Mouse (Mus musculus): ENCODE results near the gene Cep78. TPM values are rescaled to one million over a fixed set of nuclear protein-coding genes. Genes with fewer than 3 reads are reported as not detected.

Gene Cep78
- polyA plus RNA-seq, 1 experiment from 2014 or later: 18.2 TPM

- Histone ChIP-seq H3K4me3 (replicated peaks; ENCODE audit: low read length) (no peak overlapping the region), H3K4me1 (ENCODE audit: control insufficient read depth, insufficient read depth, low read length) (no peaks in the 10 kb centered on the region), H3K27me3 (ENCODE audit: control insufficient read depth, insufficient read depth, low read length) (no peaks in the 10 kb centered on the region), H3K9ac (ENCODE audit: low read length) (no peak overlapping the region), H3K9me3 (replicated peaks; ENCODE audit: control insufficient read depth, low read length) (no peaks in the 10 kb centered on the region), H3K27ac (ENCODE audit: low read length) (0 out of 2 replicates have a peak overlapping the region, but pooled peaks have one; percentile 0), H3K4me2 (ENCODE audit: low read depth, low read length) (no peak overlapping the region), H3K36me3 (ENCODE audit: control insufficient read depth, insufficient read depth, low read length) (no peaks in the 10 kb centered on the region)
- no peak for ATAC-seq (ENCODE audit: insufficient read depth, low FRiP score)
- 65% methylated on average over 10 of the region's 10 CpGs for WGBS
Measured at GRCm38 (mm10) chr19:16015191-16015968, 30.6 kb upstream of the Cep78 start.

- 66% methylated on average over 6 of the region's 6 CpGs for whole genome bisulfite sequencing
- no peaks in the 10 kb centered on the region for H3K9me3 ChIP-seq (replicated peaks; ENCODE audit: control insufficient read depth, low read length)
- H3K4me2 ChIP-seq (ENCODE audit: low read depth, low read length): no peak overlapping the region
- H3K27ac ChIP-seq (ENCODE audit: low read length): no peak overlapping the region
- H3K27me3 ChIP-seq (ENCODE audit: control insufficient read depth, insufficient read depth, low read length): no peaks in the 10 kb centered on the region
- H3K4me3 ChIP-seq (replicated peaks; ENCODE audit: low read length): no peak overlapping the region
- no peaks in the 10 kb centered on the region for H3K4me1 ChIP-seq (ENCODE audit: control insufficient read depth, insufficient read depth, low read length)
- no peaks in the 10 kb centered on the region for H3K36me3 ChIP-seq (ENCODE audit: control insufficient read depth, insufficient read depth, low read length)
- no peak overlapping the region for H3K9ac ChIP-seq (ENCODE audit: low read length)
- no peak for ATAC-seq (ENCODE audit: insufficient read depth, low FRiP score)
Measured at GRCm38 (mm10) chr19:16009746-16010337, 25.1 kb upstream of the Cep78 start.

- 77% methylated on average over 4 of the region's 4 CpGs for WGBS
- Histone ChIP-seq H3K4me1 (ENCODE audit: control insufficient read depth, insufficient read depth, low read length) (no peaks in the 10 kb centered on the region), H3K27me3 (ENCODE audit: control insufficient read depth, insufficient read depth, low read length) (no peaks in the 10 kb centered on the region), H3K27ac (ENCODE audit: low read length) (no peak overlapping the region), H3K36me3 (ENCODE audit: control insufficient read depth, insufficient read depth, low read length) (no peaks in the 10 kb centered on the region), H3K4me3 (replicated peaks; ENCODE audit: low read length) (no peak overlapping the region), H3K9me3 (replicated peaks; ENCODE audit: control insufficient read depth, low read length) (no peaks in the 10 kb centered on the region), H3K9ac (ENCODE audit: low read length) (no peak overlapping the region), H3K4me2 (ENCODE audit: low read depth, low read length) (no peak overlapping the region)
- ATAC-seq (ENCODE audit: insufficient read depth, low FRiP score): no peak
Measured at GRCm38 (mm10) chr19:16009111-16009510, 24.3 kb upstream of the Cep78 start.

GRCm38 (mm10) chr19:16007131-16007530 lies 22.3 kb upstream of the Cep78 start:
- 85% methylated on average over 8 of the region's 8 CpGs for WGBS
- H3K27me3 ChIP-seq (ENCODE audit: control insufficient read depth, insufficient read depth, low read length): no peaks in the 10 kb centered on the region
- H3K4me2 ChIP-seq (ENCODE audit: low read depth, low read length): no peak overlapping the region
- no peak for ATAC-seq (ENCODE audit: insufficient read depth, low FRiP score)
- H3K9ac ChIP-seq (ENCODE audit: low read length): no peak overlapping the region
- H3K4me1 ChIP-seq (ENCODE audit: control insufficient read depth, insufficient read depth, low read length): no peaks in the 10 kb centered on the region
- H3K27ac ChIP-seq (ENCODE audit: low read length): no peak overlapping the region
- H3K36me3 ChIP-seq (ENCODE audit: control insufficient read depth, insufficient read depth, low read length): no peaks in the 10 kb centered on the region
- H3K9me3 ChIP-seq (replicated peaks; ENCODE audit: control insufficient read depth, low read length): no peaks in the 10 kb centered on the region
- no peak overlapping the region for H3K4me3 ChIP-seq (replicated peaks; ENCODE audit: low read length)

- WGBS: 3% methylated on average over 3 of the region's 3 CpGs
- Histone ChIP-seq H3K27ac (ENCODE audit: low read length) (no peak overlapping the region), H3K9ac (ENCODE audit: low read length) (no peak overlapping the region), H3K4me1 (ENCODE audit: control insufficient read depth, insufficient read depth, low read length) (0 out of 2 replicates have a peak, but pooled peaks cover 4% of the 10 kb centered on the region), H3K36me3 (ENCODE audit: control insufficient read depth, insufficient read depth, low read length) (no peaks in the 10 kb centered on the region), H3K9me3 (replicated peaks; ENCODE audit: control insufficient read depth, low read length) (no peaks in the 10 kb centered on the region), H3K4me2 (ENCODE audit: low read depth, low read length) (no peak overlapping the region), H3K27me3 (ENCODE audit: control insufficient read depth, insufficient read depth, low read length) (no peaks in the 10 kb centered on the region), H3K4me3 (replicated peaks; ENCODE audit: low read length) (no peak overlapping the region)
- no peak for ATAC-seq (ENCODE audit: insufficient read depth, low FRiP score)
Measured at GRCm38 (mm10) chr19:15998157-15998556, 13.4 kb upstream of the Cep78 start.

GRCm38 (mm10) chr19:15996901-15997564 lies 12.2 kb upstream of the Cep78 start:
- peak; percentile 58; the same call in 1 of the 2 replicates for ATAC-seq (ENCODE audit: insufficient read depth, low FRiP score)
- H3K4me3 ChIP-seq (replicated peaks; ENCODE audit: low read length): peak overlapping the region; percentile 18
- H3K4me1 ChIP-seq (ENCODE audit: control insufficient read depth, insufficient read depth, low read length): 0 out of 2 replicates have a peak, but pooled peaks cover 4% of the 10 kb centered on the region
- no peaks in the 10 kb centered on the region for H3K9me3 ChIP-seq (replicated peaks; ENCODE audit: control insufficient read depth, low read length)
- peak overlapping the region; percentile 41 for H3K9ac ChIP-seq (ENCODE audit: low read length)
- no peaks in the 10 kb centered on the region for H3K27me3 ChIP-seq (ENCODE audit: control insufficient read depth, insufficient read depth, low read length)
- H3K36me3 ChIP-seq (ENCODE audit: control insufficient read depth, insufficient read depth, low read length): no peaks in the 10 kb centered on the region
- H3K27ac ChIP-seq (ENCODE audit: low read length): no peak overlapping the region
- H3K4me2 ChIP-seq (ENCODE audit: low read depth, low read length): peak overlapping the region; percentile 47
- WGBS: 37% methylated on average over 12 of the region's 12 CpGs

- Histone ChIP-seq H3K27ac (ENCODE audit: low read length) (no peak overlapping the region), H3K9me3 (replicated peaks; ENCODE audit: control insufficient read depth, low read length) (no peaks in the 10 kb centered on the region), H3K9ac (ENCODE audit: low read length) (no peak overlapping the region), H3K27me3 (ENCODE audit: control insufficient read depth, insufficient read depth, low read length) (no peaks in the 10 kb centered on the region), H3K4me3 (replicated peaks; ENCODE audit: low read length) (no peak overlapping the region), H3K4me2 (ENCODE audit: low read depth, low read length) (no peak overlapping the region), H3K4me1 (ENCODE audit: control insufficient read depth, insufficient read depth, low read length) (no peaks in the 10 kb centered on the region), H3K36me3 (ENCODE audit: control insufficient read depth, insufficient read depth, low read length) (no peaks in the 10 kb centered on the region)
- ATAC-seq (ENCODE audit: insufficient read depth, low FRiP score): no peak
- WGBS: 82% methylated on average over 1 of the region's 1 CpGs
Measured at GRCm38 (mm10) chr19:15990102-15990501, 5.3 kb upstream of the Cep78 start.

GRCm38 (mm10) chr19:15985172-15985713 lies 454 bp upstream of the Cep78 start:
- no peaks in the 10 kb centered on the region for H3K9me3 ChIP-seq (replicated peaks; ENCODE audit: control insufficient read depth, low read length)
- no peak overlapping the region for H3K27ac ChIP-seq (ENCODE audit: low read length)
- WGBS: 26% methylated on average over 10 of the region's 10 CpGs
- H3K4me1 ChIP-seq (ENCODE audit: control insufficient read depth, insufficient read depth, low read length): peaks cover 6% of the 10 kb centered on the region
- H3K36me3 ChIP-seq (ENCODE audit: control insufficient read depth, insufficient read depth, low read length): no peaks in the 10 kb centered on the region
- H3K27me3 ChIP-seq (ENCODE audit: control insufficient read depth, insufficient read depth, low read length): no peaks in the 10 kb centered on the region
- ATAC-seq (ENCODE audit: insufficient read depth, low FRiP score): no peak
- peak overlapping the region; percentile 95 for H3K4me2 ChIP-seq (ENCODE audit: low read depth, low read length)
- peak overlapping the region; percentile 87 for H3K4me3 ChIP-seq (replicated peaks; ENCODE audit: low read length)
- H3K9ac ChIP-seq (ENCODE audit: low read length): peak overlapping the region; percentile 91

Measured in stomach, embryonic 16.5 days (tissue).